23 mouse cellular contexts compared by ENCODE assay signal in the genomic region with DNA sequence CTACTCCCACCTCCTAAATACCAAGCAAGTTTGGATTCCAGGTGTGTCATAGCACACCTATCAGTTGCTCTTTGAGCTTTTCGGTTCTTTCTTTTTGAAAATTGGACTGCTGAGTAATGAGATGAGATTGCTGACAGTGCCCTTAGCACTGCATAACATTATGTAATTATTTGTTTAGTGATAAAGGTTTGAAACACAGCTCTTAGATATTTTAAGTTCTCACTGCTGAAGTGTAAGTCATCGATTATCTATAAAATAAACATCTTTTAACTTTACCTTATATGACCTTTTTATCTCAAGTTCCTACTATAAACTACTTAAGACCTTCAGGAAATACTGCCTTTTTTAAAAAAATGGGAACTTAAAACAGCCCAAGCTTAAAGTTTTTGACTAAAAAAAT. TPM values are rescaled to one million over a fixed set of nuclear protein-coding genes. Genes with fewer than 3 reads are reported as not detected.
DNase-seq lines count a peak whose midpoint lies in the region; ATAC-seq and TF ChIP-seq lines count a peak whose summit lies in the region.
"Had no signal": no experiment of that assay in that cellular context is flagged by ENCODE, and none has a peak within 500 bp of the region (broad histone marks: within the 10 kb centered on the region; RNA-seq: fewer than 3 reads in every experiment).

No protein-coding gene starts in this region.

- no peak for TF ChIP-seq POLR2A in liver, adult 2 months (IDR thresholded peaks at IDR 0.05; ENCODE audit: extremely low read depth, insufficient read depth, low read length)
- no peak for TF ChIP-seq POLR2A in MEL (IDR thresholded peaks at IDR 0.05; ENCODE audit: control insufficient read depth in 1 of 2, insufficient read depth in 1 of 2, low read depth in 1 of 2, low read length in 2 of 2, poor library complexity in 1 of 2)

- WGBS in liver, adult 2 months: 5% methylated on average over 2 of the region's 2 CpGs
- WGBS in liver, embryonic 12.5 days (ENCODE audit: insufficient replicate concordance): 74% methylated on average over 2 of the region's 2 CpGs
- WGBS in stomach, embryonic 14.5 days: 55% methylated on average over 2 of the region's 2 CpGs
- 46% methylated on average over 2 of the region's 2 CpGs for WGBS in stomach, postnatal 0 days
- WGBS in macrophage (ENCODE audit: missing documents): 89% methylated on average over 2 of the region's 2 CpGs

- DNase-seq in liver, adult 2 months (ENCODE audit: extremely low read depth, low read depth, low spot score): peak; percentile 89
- no peak for DNase-seq in stomach, postnatal 0 days (ENCODE audit: low spot score)
- DNase-seq in MEL (ENCODE audit: low read depth, low spot score): no peak
- DNase-seq in gastrocnemius, adult 2 months: no peak
- no peak for DNase-seq in layer of hippocampus, adult 18-20 months (ENCODE audit: low spot score in 2 of 2)
- DNase-seq: adrenal gland, adult 2 months; adrenal gland, adult 8-10 months; adrenal gland, postnatal 10 days; adrenal gland, postnatal 14 days; adrenal gland, postnatal 25 days; adrenal gland, postnatal 36 days; B cell, adult 2 months; cerebellum, adult 11 months; cerebellum, adult 11-12 months; cerebellum, adult 18-20 months had no signal

- H3K27me3 ChIP-seq in liver, adult 2 months (ENCODE audit: control insufficient read depth, insufficient read depth, low read length): no peaks in the 10 kb centered on the region
- no peaks in the 10 kb centered on the region for H3K27me3 ChIP-seq in liver, embryonic 12.5 days (replicated peaks)
- H3K27me3 ChIP-seq in stomach, embryonic 14.5 days (ENCODE audit: control insufficient read depth, insufficient read depth, low read length): no peaks in the 10 kb centered on the region
- no peaks in the 10 kb centered on the region for H3K27me3 ChIP-seq in stomach, postnatal 0 days (ENCODE audit: control insufficient read depth, insufficient read depth, low read length)
- H3K27me3 ChIP-seq in MEL (ENCODE audit: control insufficient read depth in 1 of 2, insufficient read depth in 2 of 2, low read length in 2 of 2): no peaks in the 10 kb centered on the region
- H3K27me3 ChIP-seq: CH12.LX, Patski had no signal

- ATAC-seq in liver, embryonic 12.5 days: no peak
- peak; percentile 56; the same call in 1 of the 2 replicates for ATAC-seq in stomach, embryonic 14.5 days (ENCODE audit: insufficient number of reproducible peaks, insufficient read depth, low FRiP score, low read depth)
- ATAC-seq in stomach, postnatal 0 days (ENCODE audit: low FRiP score, low TSS enrichment): no peak
- ATAC-seq: activated CD4-positive, CD25-positive, alpha-beta regulatory T cell, adult 4 months; CD4-positive, CD25-positive, alpha-beta regulatory T cell, adult 4 months; Patski had no signal

- TF ChIP-seq RAD21 in MEL (IDR thresholded peaks at IDR 0.05; ENCODE audit: low read depth, low read length): no peak

- no peak for TF ChIP-seq CTCF in liver, adult 2 months (IDR thresholded peaks at IDR 0.05; ENCODE audit: low read depth, low read length)
- TF ChIP-seq CTCF in stomach, postnatal 0 days (IDR thresholded peaks at IDR 0.05; ENCODE audit: low read depth): no peak
- TF ChIP-seq CTCF in MEL (IDR thresholded peaks at IDR 0.05 in 2 of 3, conservative IDR thresholded peaks at IDR 0.05 in 1 of 3; ENCODE audit: control insufficient read depth in 1 of 3, insufficient read depth in 1 of 3, low read depth in 2 of 3, low read length in 3 of 3, poor library complexity in 1 of 3, severe bottlenecking in 1 of 3): no peak
- no peak for TF ChIP-seq CTCF in gastrocnemius, adult 2 months (IDR thresholded peaks at IDR 0.05)

- no peak for TF ChIP-seq EP300 in stomach, postnatal 0 days (optimal IDR thresholded peaks at IDR 0.05)
- peak; percentile 19 to 36; a peak in 2 of 4 replicates for TF ChIP-seq EP300 in MEL (IDR thresholded peaks at IDR 0.05; ENCODE audit: low read depth in 1 of 2, low read length in 2 of 2)

- H3K9me3 ChIP-seq in liver, embryonic 12.5 days (replicated peaks): no peaks in the 10 kb centered on the region
- no peaks in the 10 kb centered on the region for H3K9me3 ChIP-seq in stomach, embryonic 14.5 days (ENCODE audit: control insufficient read depth, low read depth, low read length)
- H3K9me3 ChIP-seq in stomach, postnatal 0 days (ENCODE audit: control insufficient read depth, low read length): no peaks in the 10 kb centered on the region
- no peaks in the 10 kb centered on the region for H3K9me3 ChIP-seq in MEL (replicated peaks; ENCODE audit: insufficient read depth, low read length)
- H3K9me3 ChIP-seq: G1E had no signal

- peaks cover 3% of the 10 kb centered on the region; the same call in 1 of the 2 replicates for H3K4me1 ChIP-seq in liver, adult 2 months (ENCODE audit: control insufficient read depth, insufficient read depth, low read length)
- no peaks in the 10 kb centered on the region for H3K4me1 ChIP-seq in liver, embryonic 12.5 days
- H3K4me1 ChIP-seq in stomach, embryonic 14.5 days (ENCODE audit: control insufficient read depth, insufficient read depth, low read length): no peaks in the 10 kb centered on the region
- no peaks in the 10 kb centered on the region for H3K4me1 ChIP-seq in stomach, postnatal 0 days (replicated peaks; ENCODE audit: control insufficient read depth, insufficient read depth)
- H3K4me1 ChIP-seq in MEL (ENCODE audit: control insufficient read depth in 1 of 2, insufficient read depth in 2 of 2, low read length in 2 of 2): peaks cover 10 to 17% of the 10 kb centered on the region in 2 experiments

- H3K79me2 ChIP-seq in liver, adult 2 months (ENCODE audit: control insufficient read depth, insufficient read depth, low read length): peaks cover 3% of the 10 kb centered on the region; the same call in 1 of the 2 replicates
- H3K79me2 ChIP-seq in MEL (ENCODE audit: control insufficient read depth, insufficient read depth, low read length, poor library complexity) (peaks cover 1% of the 10 kb centered on the region; the same call in 1 of the 2 replicates), macrophage (ENCODE audit: inconsistent target) (peaks cover 7% of the 10 kb centered on the region; the same call in 1 of the 2 replicates)

- no peak overlapping the region for H3K4me2 ChIP-seq in liver, embryonic 12.5 days
- no peak overlapping the region for H3K4me2 ChIP-seq in stomach, embryonic 14.5 days (replicated peaks; ENCODE audit: low read depth, low read length)
- no peak overlapping the region for H3K4me2 ChIP-seq in stomach, postnatal 0 days (replicated peaks; ENCODE audit: low read depth)

- no peak overlapping the region for H3K27ac ChIP-seq in liver, adult 2 months (replicated peaks; ENCODE audit: insufficient read depth, low read depth, low read length)
- H3K27ac ChIP-seq in liver, embryonic 12.5 days: no peak overlapping the region
- no peak overlapping the region for H3K27ac ChIP-seq in stomach, embryonic 14.5 days (ENCODE audit: low read length)
- no peak overlapping the region for H3K27ac ChIP-seq in stomach, postnatal 0 days (replicated peaks)
- peak overlapping the region; percentile 62 for H3K27ac ChIP-seq in MEL (ENCODE audit: control insufficient read depth, low read depth, low read length)
- peak overlapping the region; percentile 17; the same call in 1 of the 2 replicates for H3K27ac ChIP-seq in macrophage
- no peak overlapping the region for H3K27ac ChIP-seq in gastrocnemius, adult 2 months

- no peak overlapping the region for H3K4me3 ChIP-seq in liver, adult 2 months (ENCODE audit: insufficient read depth, low read depth, low read length)
- H3K4me3 ChIP-seq in liver, embryonic 12.5 days: no peak overlapping the region
- no peak overlapping the region for H3K4me3 ChIP-seq in stomach, embryonic 14.5 days (ENCODE audit: low read depth, low read length)
- H3K4me3 ChIP-seq in stomach, postnatal 0 days (ENCODE audit: low read depth, low read length): no peak overlapping the region
- H3K4me3 ChIP-seq in MEL (ENCODE audit: control insufficient read depth in 1 of 2, insufficient read depth in 1 of 2, low read depth in 2 of 2, low read length in 2 of 2) (peak overlapping the region in 1 of 2 experiments; percentile 16; a peak in 1 of 4 replicates), macrophage (ENCODE audit: inconsistent target) (no peak overlapping the region)
- no peak overlapping the region for H3K4me3 ChIP-seq in gastrocnemius, adult 2 months

- no peak overlapping the region for H3K9ac ChIP-seq in liver, adult 2 months (ENCODE audit: low read depth, low read length)
- no peak overlapping the region for H3K9ac ChIP-seq in liver, embryonic 12.5 days
- H3K9ac ChIP-seq in stomach, embryonic 14.5 days (replicated peaks; ENCODE audit: low read depth, low read length): no peak overlapping the region
- H3K9ac ChIP-seq in stomach, postnatal 0 days (ENCODE audit: low read length): no peak overlapping the region
- H3K9ac ChIP-seq in MEL (ENCODE audit: control insufficient read depth, low read depth, low read length, poor library complexity, severe bottlenecking): no peak overlapping the region

- intact Hi-C loops in gastrocnemius, adult 2 months (cut with DNase I): no loop called here

- H3K36me3 ChIP-seq in liver, adult 2 months (ENCODE audit: control insufficient read depth, insufficient read depth, low read length): peaks cover 60% of the 10 kb centered on the region
- peaks cover 85% of the 10 kb centered on the region for H3K36me3 ChIP-seq in liver, embryonic 12.5 days
- H3K36me3 ChIP-seq in stomach, embryonic 14.5 days (ENCODE audit: control insufficient read depth, insufficient read depth, low read length): peaks cover 45% of the 10 kb centered on the region
- peaks cover 12% of the 10 kb centered on the region for H3K36me3 ChIP-seq in stomach, postnatal 0 days (ENCODE audit: control insufficient read depth, insufficient read depth, low read length)
- H3K36me3 ChIP-seq in MEL (ENCODE audit: control insufficient read depth in 1 of 2, insufficient read depth in 2 of 2, low read length in 2 of 2) (peaks cover 18 to 54% of the 10 kb centered on the region in 2 experiments), macrophage (ENCODE audit: inconsistent target) (peaks cover 17% of the 10 kb centered on the region)

RNA-seq across cellular contexts. Expression of a gene that starts 35.0 kb away (rescaled TPM):
- 167 TPM in 2 replicates for total RNA-seq in liver, adult 2 months (2014; rRNA removed)
- polyA plus RNA-seq in liver, adult 2 months (2012; rRNA removed): 30.5 and 32.7 TPM in 2 replicates
- 91.0 and 95.6 TPM in 2 replicates for polyA plus RNA-seq in liver, embryonic 12.5 days (2016; fragmentation: Nextera tagmentation; extraction: Ambion mirVana)
- polyA plus RNA-seq in stomach, embryonic 14.5 days (2014; fragmentation: Nextera tagmentation; extraction: Ambion mirVana): 142 and 146 TPM in 2 replicates
- polyA plus RNA-seq in stomach, postnatal 0 days (2015; fragmentation: Nextera tagmentation; extraction: Ambion mirVana): 40.9 and 52.7 TPM in 2 replicates
- total RNA-seq in MEL (2012; rRNA removed): 109 and 118 TPM in 2 replicates
- polyA plus RNA-seq in MEL (2012; ENCODE audit: insufficient read depth in 1 of 2, insufficient read length in 2 of 2, low read depth in 1 of 2, low replicate concordance in 2 of 2, missing spikeins in 1 of 2) (100 to 1,000 TPM; 103 to 152 TPM), macrophage (2018) (54.6 to 82.2 TPM (median 59.1 TPM) in 3 replicates)
- 10 to 100 TPM; 21.3 to 48.7 (median 33.3) TPM for total RNA-seq in macrophage (2018; cell fraction: chromatin; rRNA removed)
- 10 to 100 TPM; 54.3 to 84.5 (median 68.1) TPM for total RNA-seq in macrophage (2018; cell fraction: cytosol; rRNA removed)
- 10 to 100 TPM; 27.2 to 71.0 (median 42.3) TPM for total RNA-seq in macrophage (2018; cell fraction: nucleus; rRNA removed)
- total RNA-seq in gastrocnemius, adult 2 months (2021): 100 to 1,000 TPM; 118 to 125 TPM
- 10 to 100 TPM; 48.9 to 49.3 TPM for total RNA-seq in layer of hippocampus, adult 18-20 months (2021)

Comparison
In these comparisons a context has a peak if more than half of its experiments do, and no peak if none do; other contexts are left out.
1. H3K27ac ChIP-seq: peak in MEL (single experiment) and macrophage (single experiment); none in liver, adult 2 months (single experiment), liver, embryonic 12.5 days (single experiment), stomach, embryonic 14.5 days (single experiment), stomach, postnatal 0 days (single experiment) and gastrocnemius, adult 2 months (single experiment).